Mouse (Mus musculus): ENCODE data around the gene Ccdc106.
"Not testable (repeated sequence)": the region's sequence is repeated elsewhere in the genome, so short reads cannot be mapped to it uniquely, and the experiment has no call there.

Gene Ccdc106

GRCm38 (mm10) chr7:5015118-5016001 is 5.0 kb upstream of the Ccdc106 start, which contains the start of gene Gm44973:
TSS of gene Gm44973 (plus strand) at chr7:5015496.
- in situ Hi-C loops (cut with MseI, MboI): no loop called here

- in situ Hi-C loops (cut with MseI, MboI): no loop called here
Observed at GRCm38 (mm10) chr7:5016057-5016456, 4.3 kb upstream of the Ccdc106 start.

- in situ Hi-C loops (cut with MseI, MboI): no loop called here
Observed at GRCm38 (mm10) chr7:5016920-5017319, 3.4 kb upstream of the Ccdc106 start.

DNA sequence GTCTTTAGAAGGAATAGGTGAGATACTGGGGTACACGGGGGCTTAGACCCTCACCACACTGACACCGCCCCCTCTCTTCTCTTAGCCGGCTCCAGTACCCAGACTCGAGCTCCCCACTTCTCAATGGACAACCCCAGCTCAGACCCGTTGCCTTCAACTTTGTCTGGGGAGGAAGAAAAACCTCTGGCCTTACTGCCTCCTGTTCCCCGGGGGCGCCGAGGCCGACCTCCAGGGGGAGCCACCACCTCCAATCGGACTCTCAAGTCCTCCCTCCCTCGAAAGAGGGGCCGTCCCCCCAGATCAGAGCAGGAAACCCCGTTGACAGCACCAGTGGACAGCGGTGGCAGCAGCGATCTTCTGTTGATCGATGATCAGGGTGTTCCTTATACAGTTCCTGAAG is 3.0 kb upstream of the Ccdc106 start:
- in situ Hi-C loops (cut with MseI, MboI): no loop called here

- in situ Hi-C loops (cut with MseI, MboI): no loop called here
Observed at GRCm38 (mm10) chr7:5017931-5018330, 2.4 kb upstream of the Ccdc106 start.

GRCm38 (mm10) chr7:5019576-5019975 is 777 bp upstream of the Ccdc106 start:
- in situ Hi-C loops (cut with MseI, MboI): not testable (repeated sequence)

- in situ Hi-C loops (cut with MseI, MboI): no loop called here
Observed at GRCm38 (mm10) chr7:5020685-5021084, 332 bp downstream of the Ccdc106 start.

DNA sequence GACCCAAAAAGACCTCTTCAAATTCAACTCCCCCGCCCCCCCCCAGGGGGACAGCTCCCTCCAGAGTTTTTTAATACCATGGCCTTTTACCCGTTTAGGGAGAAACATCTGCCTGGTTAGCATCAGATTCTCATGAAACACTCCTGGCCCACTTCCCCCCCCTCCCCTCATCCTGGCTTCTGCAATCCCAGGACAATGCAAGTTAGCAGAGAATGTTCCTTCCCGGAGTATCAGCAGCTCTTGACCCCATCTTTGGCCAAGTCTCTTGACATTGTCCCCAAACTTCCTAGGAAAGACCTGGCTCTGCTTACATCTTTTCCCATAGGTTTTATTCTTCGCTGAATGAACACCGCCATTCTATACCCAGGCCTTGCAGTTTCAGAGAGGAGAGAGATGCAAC is 844 bp downstream of the Ccdc106 start:
- in situ Hi-C loops (cut with MseI, MboI): no loop called here

DNA sequence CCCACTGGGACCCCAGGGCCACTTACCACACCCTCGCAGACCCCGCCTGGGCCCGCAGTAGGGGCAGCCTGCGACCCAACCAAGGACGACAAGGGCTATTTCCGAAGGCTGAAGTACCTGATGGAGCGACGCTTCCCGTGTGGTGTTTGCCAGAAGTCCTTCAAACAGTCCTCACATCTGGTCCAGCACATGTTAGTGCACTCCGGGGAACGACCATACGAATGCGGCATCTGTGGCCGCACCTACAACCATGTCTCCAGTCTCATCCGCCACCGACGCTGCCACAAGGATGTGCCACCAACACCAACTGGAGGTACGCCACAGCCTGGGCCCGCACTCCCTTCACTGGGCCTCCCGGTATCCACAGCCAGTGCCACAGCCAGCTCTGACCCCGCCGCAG is 9.2 kb downstream of the Ccdc106 start:
- in situ Hi-C loops (cut with MseI, MboI): no loop called here

- in situ Hi-C loops (cut with MseI, MboI): no loop called here
Observed at GRCm38 (mm10) chr7:5029946-5030345, 9.6 kb downstream of the Ccdc106 start.

GRCm38 (mm10) chr7:5030554-5031275 is 10.4 kb downstream of the Ccdc106 start:
- in situ Hi-C loops (cut with MseI, MboI): no loop called here

- in situ Hi-C loops (cut with MseI, MboI): no loop called here
Observed at GRCm38 (mm10) chr7:5031496-5031895, 11.1 kb downstream of the Ccdc106 start.

- in situ Hi-C loops (cut with MseI, MboI): no loop called here
Observed at GRCm38 (mm10) chr7:5033818-5034217, 13.5 kb downstream of the Ccdc106 start, which contains the start of gene 4632433K11Rik. TSS of gene 4632433K11Rik (plus strand) at chr7:5034118.

DNA sequence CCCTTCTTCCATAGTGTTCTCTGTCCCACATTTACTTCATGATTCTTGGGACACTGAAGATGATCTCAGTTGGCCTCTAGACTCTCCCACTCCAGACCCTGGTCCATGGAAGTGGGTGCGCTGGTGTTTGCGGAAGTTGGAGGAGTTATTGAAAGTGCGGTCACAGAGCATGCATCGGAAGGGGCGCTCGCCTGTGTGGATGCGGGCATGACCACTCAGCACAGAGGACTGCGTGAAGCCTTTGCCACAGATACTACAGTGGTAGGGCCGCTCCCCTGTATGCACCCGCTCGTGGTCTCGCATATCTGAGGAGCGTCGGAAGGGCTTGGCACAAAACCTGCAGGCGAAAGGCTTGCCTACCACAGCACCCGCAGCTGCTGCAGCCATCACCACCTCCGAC is 15.3 kb downstream of the Ccdc106 start:
- in situ Hi-C loops (cut with MseI, MboI): no loop called here

DNA sequence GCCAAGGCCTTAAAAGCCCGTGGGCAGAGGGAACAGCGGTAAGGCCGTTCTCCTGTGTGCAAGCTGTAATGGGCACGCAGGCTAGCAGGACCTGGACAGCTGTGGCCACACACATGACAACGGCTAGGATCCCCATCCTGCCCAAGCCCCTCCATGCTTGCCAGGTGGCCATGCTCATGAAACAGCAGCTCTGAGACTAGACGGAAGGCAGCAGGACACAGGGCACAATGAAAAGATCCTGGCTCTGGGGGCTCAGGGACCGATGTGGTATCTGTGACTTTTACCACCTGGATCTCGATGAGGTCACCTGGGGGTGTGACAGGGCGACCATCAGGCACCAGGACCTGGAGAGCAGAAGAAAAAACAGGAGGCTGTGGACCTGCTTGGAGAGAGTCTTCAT is 15.8 kb downstream of the Ccdc106 start:
- in situ Hi-C loops (cut with MseI, MboI): no loop called here

GRCm38 (mm10) chr7:5037026-5037425 is 16.7 kb downstream of the Ccdc106 start:
- in situ Hi-C loops (cut with MseI, MboI): no loop called here

DNA sequence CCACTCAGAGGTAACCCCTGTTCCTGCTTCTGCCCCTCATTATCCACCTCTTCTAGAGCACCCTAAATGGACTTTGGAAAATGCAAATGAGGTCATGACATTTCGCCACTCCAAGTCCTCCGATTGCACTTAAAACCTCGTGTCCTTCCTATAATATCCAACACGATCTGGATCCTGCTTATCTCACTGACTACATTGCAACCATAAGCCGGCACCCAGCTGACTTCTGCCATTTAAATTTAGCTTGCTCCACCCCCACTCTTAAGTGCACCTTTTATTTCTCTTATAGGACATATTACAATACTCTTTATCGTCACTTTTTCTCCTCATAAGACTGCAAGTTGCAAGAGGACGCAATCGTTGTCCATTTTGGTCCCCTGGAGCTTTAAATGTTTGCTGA is 17.1 kb downstream of the Ccdc106 start:
- in situ Hi-C loops (cut with MseI, MboI): no loop called here

DNA sequence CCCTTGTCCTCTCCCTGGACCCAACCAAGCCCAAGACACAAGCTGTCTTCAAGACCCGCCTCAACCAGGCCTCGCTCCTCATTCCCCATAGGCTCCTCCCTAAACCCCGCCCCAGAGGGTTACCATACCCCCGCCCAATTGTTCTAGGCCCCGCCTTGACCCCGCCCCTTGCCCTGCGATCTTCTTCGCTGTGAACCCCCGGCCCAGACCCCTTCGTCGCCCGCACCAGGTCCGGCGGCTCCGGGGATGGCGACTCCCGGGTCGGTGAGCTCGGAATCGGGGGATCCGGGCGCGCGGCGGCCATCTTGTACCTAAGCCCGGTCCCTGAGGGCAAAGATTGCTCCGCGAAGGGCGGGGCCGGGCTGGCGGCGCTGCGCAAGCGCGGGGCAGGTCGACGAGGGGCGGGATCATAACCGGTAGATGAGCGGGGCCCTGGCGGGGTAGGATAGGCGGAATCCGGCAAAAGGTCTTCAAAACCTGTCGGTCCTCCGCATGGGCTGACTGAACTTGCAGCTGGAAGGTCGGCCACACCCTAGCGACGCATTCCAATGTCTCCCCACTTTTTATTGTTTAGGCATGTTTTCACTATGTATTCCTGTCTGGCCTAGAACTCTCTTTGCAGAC is 17.9 kb downstream of the Ccdc106 start, which contains the start of gene Zfp784:
Gene Zfp784, minus strand, starts transcription at position 338 of the 624 bp plus-strand sequence.
- in situ Hi-C loops (cut with MseI, MboI): no loop called here

- in situ Hi-C loops (cut with MseI, MboI): no loop called here
Observed at GRCm38 (mm10) chr7:5038940-5039339, 18.6 kb downstream of the Ccdc106 start.

DNA sequence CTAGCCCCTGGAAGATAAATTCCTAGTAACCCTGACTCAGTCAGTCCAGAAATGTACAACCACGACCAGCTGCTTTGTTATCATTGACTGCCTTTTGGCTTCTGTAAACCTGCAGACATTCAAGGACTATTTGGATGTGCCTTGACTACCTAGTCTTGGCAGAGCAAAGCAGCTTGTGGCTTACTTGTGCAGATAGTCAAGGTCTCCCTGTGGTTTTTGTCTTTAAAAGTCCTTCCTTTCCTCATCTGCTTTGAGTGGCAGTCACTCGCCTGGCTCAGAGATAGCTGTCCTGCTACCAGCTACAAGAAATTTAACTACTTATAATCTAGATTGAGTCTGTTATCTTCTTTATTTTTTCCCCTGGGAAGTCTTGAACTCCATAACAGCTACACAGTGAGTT is 24.6 kb downstream of the Ccdc106 start:
- in situ Hi-C loops (cut with MseI, MboI): loop anchor here (5.0 to 10.0 kb wide), 2 partner anchors 100 to 103 kb away; no protein-coding TSS in a partner anchor

- in situ Hi-C loops (cut with MseI, MboI): loop anchor here (5.0 to 10.0 kb wide), 2 partner anchors 101 to 104 kb away; no protein-coding TSS in a partner anchor
Observed at GRCm38 (mm10) chr7:5046112-5046511, 25.8 kb downstream of the Ccdc106 start.

- in situ Hi-C loops (cut with MseI, MboI): loop anchor here (5.0 to 10.0 kb wide), 2 partner anchors 103 to 105 kb away; no protein-coding TSS in a partner anchor
Observed at GRCm38 (mm10) chr7:5047313-5047712, 27.0 kb downstream of the Ccdc106 start.
